9 mouse cellular contexts compared by ENCODE assay signal in the genomic region with DNA sequence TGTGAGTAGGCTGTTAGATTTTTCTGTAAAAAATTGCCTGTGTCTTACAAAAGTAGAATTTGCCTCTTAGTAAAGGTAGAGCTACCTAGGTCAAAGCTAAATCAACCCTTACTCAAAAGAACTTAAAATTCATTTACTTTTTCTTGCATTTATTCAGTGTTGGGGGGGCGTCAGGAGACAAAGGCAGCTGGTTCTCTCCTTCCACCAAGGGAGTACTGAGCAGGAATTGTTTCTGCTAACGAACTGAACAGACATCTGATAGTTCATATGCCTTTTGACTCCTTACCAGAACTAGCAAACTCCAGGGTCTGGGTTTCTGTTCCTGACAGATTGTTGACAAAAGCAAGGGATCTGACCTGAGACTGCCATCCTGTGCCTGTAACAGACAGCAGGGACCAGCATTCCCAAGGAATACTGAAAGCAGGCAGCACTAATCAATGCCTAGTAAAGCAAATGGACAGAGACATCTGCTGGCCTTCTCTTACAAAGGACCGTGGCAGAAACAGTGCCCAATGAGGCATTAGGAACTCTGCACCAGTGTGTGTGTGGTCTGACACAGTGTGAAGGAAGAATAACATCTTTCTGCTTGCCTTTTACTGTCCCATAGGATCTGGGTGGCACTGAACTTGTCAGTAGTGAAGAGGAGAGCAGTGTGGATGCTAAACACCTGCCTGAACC.
DNase-seq lines count a peak whose midpoint lies in the region; ATAC-seq and TF ChIP-seq lines count a peak whose summit lies in the region.
"Had no signal": no experiment of that assay in that cellular context is flagged by ENCODE, and none has a peak within 500 bp of the region (broad histone marks: within the 10 kb centered on the region; RNA-seq: fewer than 3 reads in every experiment).

No protein-coding gene starts in this region.

- no peak for TF ChIP-seq EP300 in lung, postnatal 0 days (IDR thresholded peaks at IDR 0.05)

- no peaks in the 10 kb centered on the region for H3K27me3 ChIP-seq in lung, postnatal 0 days (replicated peaks; ENCODE audit: insufficient read depth, low read length)
- H3K27me3 ChIP-seq in forebrain, embryonic 13.5 days = no peaks in the 10 kb centered on the region
- H3K27me3 ChIP-seq: embryonic facial prominence, embryonic 13.5 days had no signal

- no peaks in the 10 kb centered on the region for H3K36me3 ChIP-seq in lung, postnatal 0 days (ENCODE audit: insufficient read depth, low read length)
- H3K36me3 ChIP-seq in forebrain, embryonic 13.5 days (ENCODE audit: poor library complexity, severe bottlenecking) = no peaks in the 10 kb centered on the region
- H3K36me3 ChIP-seq: embryonic facial prominence, embryonic 13.5 days had no signal

- no peak overlapping the region for H3K9ac ChIP-seq in lung, postnatal 0 days (replicated peaks; ENCODE audit: low read depth)
- H3K9ac ChIP-seq in forebrain, embryonic 13.5 days = no peak overlapping the region
- H3K9ac ChIP-seq: embryonic facial prominence, embryonic 13.5 days had no signal

- H3K4me1 ChIP-seq in lung, postnatal 0 days (ENCODE audit: insufficient read depth, low read depth, low read length) = 0 out of 2 replicates have a peak, but pooled peaks cover 2% of the 10 kb centered on the region
- H3K4me1 ChIP-seq in lung, adult 2 months (ENCODE audit: control insufficient read depth, insufficient read depth, low read length) = no peaks in the 10 kb centered on the region
- peaks cover 27% of the 10 kb centered on the region for H3K4me1 ChIP-seq in forebrain, embryonic 13.5 days

- H3K4me3 ChIP-seq in lung, postnatal 0 days (ENCODE audit: low read depth, low read length) = no peak overlapping the region
- no peak overlapping the region for H3K4me3 ChIP-seq in lung, adult 2 months (replicated peaks; ENCODE audit: extremely low read depth, low read depth, low read length)
- H3K4me3 ChIP-seq in forebrain, embryonic 13.5 days = no peak overlapping the region
- H3K4me3 ChIP-seq: embryonic facial prominence, embryonic 13.5 days had no signal

- H3K9me3 ChIP-seq in lung, postnatal 0 days (ENCODE audit: low read length) = no peaks in the 10 kb centered on the region
- no peaks in the 10 kb centered on the region for H3K9me3 ChIP-seq in forebrain, embryonic 13.5 days (replicated peaks)
- H3K9me3 ChIP-seq: embryonic facial prominence, embryonic 13.5 days had no signal

- no peak overlapping the region for H3K27ac ChIP-seq in lung, postnatal 0 days (ENCODE audit: low read length)
- H3K27ac ChIP-seq in forebrain, embryonic 13.5 days = 0 out of 2 replicates have a peak overlapping the region, but pooled peaks have one; percentile 44
- H3K27ac ChIP-seq: embryonic facial prominence, embryonic 13.5 days had no signal

- no peak for DNase-seq in lung, postnatal 0 days (ENCODE audit: low spot score)
- DNase-seq in lung, adult 2 months = no peak
- peak; percentile 64 for DNase-seq in mesoderm, embryonic 11.5 days (ENCODE audit: low read depth, low spot score)
- DNase-seq in yolk sac, embryonic 10.5 days (ENCODE audit: low spot score) = peak; percentile 31
- no peak for DNase-seq in c-Kit-positive CD71-positive TER-119-positive erythroid progenitor cells, embryonic 14.5 days (ENCODE audit: low spot score)
- DNase-seq in adrenal gland, postnatal 14 days = no peak
- DNase-seq: kidney, postnatal 4 days had no signal

- no peak for ATAC-seq in lung, postnatal 0 days
- peak; percentile 65 for ATAC-seq in forebrain, embryonic 13.5 days

- peak; percentile 32 for TF ChIP-seq CTCF in lung, postnatal 0 days (IDR thresholded peaks at IDR 0.05)
- no peak for TF ChIP-seq CTCF in lung, adult 2 months (IDR thresholded peaks at IDR 0.05; ENCODE audit: insufficient read depth, low read length)

- WGBS in lung, postnatal 0 days = 45% methylated on average over 3 of the region's 3 CpGs
- 51% methylated on average over 3 of the region's 3 CpGs for WGBS in lung, adult 2 months
- 31% methylated on average over 3 of the region's 3 CpGs for WGBS in forebrain, embryonic 13.5 days

- no peak for TF ChIP-seq POLR2A in lung, adult 2 months (IDR thresholded peaks at IDR 0.05; ENCODE audit: borderline replicate concordance, extremely low read depth, low read depth, low read length)

- H3K4me2 ChIP-seq in lung, postnatal 0 days (replicated peaks; ENCODE audit: low read depth, low read length) = no peak overlapping the region
- H3K4me2 ChIP-seq in forebrain, embryonic 13.5 days = no peak overlapping the region
- H3K4me2 ChIP-seq: embryonic facial prominence, embryonic 13.5 days had no signal

Comparison
In these comparisons a context has a peak if more than half of its experiments do, and no peak if none do; other contexts are left out.
1. DNase-seq: peak in mesoderm, embryonic 11.5 days (single experiment) and yolk sac, embryonic 10.5 days (single experiment); none in lung, postnatal 0 days (single experiment), lung, adult 2 months (single experiment), c-Kit-positive CD71-positive TER-119-positive erythroid progenitor cells, embryonic 14.5 days (single experiment) and adrenal gland, postnatal 14 days (single experiment).